Mouse (Mus musculus) T-helper 1 cell (primary cell): ENCODE results near the gene Dusp8.

Experiments used
- in situ Hi-C: fragments of 300-600 bp; cut with MboI, MseI; formaldehyde crosslinking; loops from one replicate; pipeline ENCODE4 v1.15.1; 2025; ENCODE audit warnings: high pct_unique_total_duplicates

Gene Dusp8

GRCm38 (mm10) chr7:142055431-142055830, 40.2 kb downstream of the Dusp8 start:
- in situ Hi-C loops: loop anchor here (10.0 kb wide), 1 partner anchor 1931 kb away; no protein-coding TSS in a partner anchor

- in situ Hi-C loops: loop anchor here (10.0 kb wide), 1 partner anchor 1926 kb away; no protein-coding TSS in a partner anchor
Measured at GRCm38 (mm10) chr7:142050536-142050935, 45.1 kb downstream of the Dusp8 start.

GRCm38 (mm10) chr7:142045932-142046331, 49.7 kb downstream of the Dusp8 start:
- in situ Hi-C loops: loop anchor here (25.0 kb wide), 1 partner anchor 1784 kb away; no protein-coding TSS in a partner anchor

- in situ Hi-C loops: loop anchor here (25.0 kb wide), 1 partner anchor 1783 kb away; no protein-coding TSS in a partner anchor
Measured at GRCm38 (mm10) chr7:142045344-142045743, 50.3 kb downstream of the Dusp8 start.

GRCm38 (mm10) chr7:142040756-142041155, 54.9 kb downstream of the Dusp8 start:
- in situ Hi-C loops: loop anchor here (25.0 kb wide), 1 partner anchor 1778 kb away; no protein-coding TSS in a partner anchor

GRCm38 (mm10) chr7:142037553-142038170, 58.0 kb downstream of the Dusp8 start:
- in situ Hi-C loops: loop anchor here (25.0 kb wide), 1 partner anchor 1775 kb away; no protein-coding TSS in a partner anchor

GRCm38 (mm10) chr7:142035048-142035811, 60.4 kb downstream of the Dusp8 start:
- in situ Hi-C loops: loop anchor here (25.0 kb wide), 1 partner anchor 1773 kb away; no protein-coding TSS in a partner anchor

- in situ Hi-C loops: loop anchor here (25.0 kb wide), 1 partner anchor 1772 kb away; no protein-coding TSS in a partner anchor
Measured at GRCm38 (mm10) chr7:142034198-142034597, 61.4 kb downstream of the Dusp8 start.

GRCm38 (mm10) chr7:142030073-142030472, 65.6 kb downstream of the Dusp8 start:
- in situ Hi-C loops: loop anchor here (25.0 kb wide), 1 partner anchor 1768 kb away; no protein-coding TSS in a partner anchor
